Mouse (Mus musculus): ENCODE data around the gene Nfx1.

The Nfx1 gene

DNA sequence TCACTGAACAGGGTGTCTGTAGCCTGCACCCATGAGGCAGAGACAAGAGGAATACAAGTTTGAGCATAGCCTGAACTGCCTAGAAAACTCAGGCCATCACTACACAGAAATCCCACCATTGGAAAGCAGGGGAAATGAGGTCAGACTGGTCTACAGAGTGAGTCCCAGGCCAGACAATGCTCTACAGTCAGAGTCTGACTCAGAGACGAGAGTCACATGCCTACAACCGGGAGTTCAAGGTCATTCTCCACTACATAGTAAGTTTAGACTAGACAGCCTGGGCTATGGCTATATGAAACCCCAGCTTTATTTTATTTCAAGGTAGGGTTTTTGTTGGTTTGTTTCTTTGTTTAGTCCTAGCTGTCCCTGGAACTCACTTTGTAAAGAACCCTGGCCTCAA, 78.2 kb downstream of the Nfx1 start:
- DNase-seq = no peak

GRCm38 (mm10) chr4:41050726-41051675, 80.3 kb downstream of the Nfx1 start:
- DNase-seq = peak; percentile 69 to 78

DNA sequence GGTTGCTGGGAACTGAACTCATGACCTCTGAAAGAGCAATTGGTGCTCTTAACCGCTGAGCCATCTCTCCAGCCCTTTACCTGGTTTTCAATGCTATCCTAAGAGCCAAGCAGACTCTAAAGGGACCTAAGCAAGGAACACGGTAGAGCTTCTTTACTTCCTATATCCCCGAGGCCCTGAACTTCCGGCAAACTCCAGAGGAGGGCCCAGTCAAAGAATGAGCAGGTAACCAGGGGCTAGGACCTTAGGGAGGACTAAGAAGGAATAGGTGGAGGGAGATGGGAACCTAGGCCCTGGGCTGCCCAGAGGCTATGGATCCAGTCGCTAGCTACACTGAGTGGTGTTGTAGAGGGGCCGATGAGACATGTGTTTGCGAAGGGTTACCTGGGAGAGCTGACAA, 81.1 kb downstream of the Nfx1 start:
- no peak for DNase-seq

DNA sequence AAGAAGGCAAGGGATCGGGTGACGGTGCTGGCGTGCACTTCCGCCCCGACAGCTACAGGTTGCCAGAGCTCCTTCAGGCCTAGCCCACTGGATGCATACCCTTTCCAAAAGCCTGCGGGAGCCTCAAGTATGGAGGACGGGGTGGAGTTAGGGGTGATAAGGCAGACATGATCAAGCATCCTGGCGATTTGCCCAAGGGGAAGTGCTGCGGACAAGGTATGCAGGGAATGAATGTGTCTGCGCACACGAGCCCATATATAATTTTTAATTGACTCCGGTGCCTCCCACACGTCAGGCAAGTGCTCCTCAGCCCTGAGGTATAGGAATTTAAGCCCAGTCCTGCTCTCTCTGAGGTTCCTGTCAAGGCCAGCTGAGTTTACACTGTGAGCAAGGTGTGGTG, 84.4 kb downstream of the Nfx1 start:
- peak in 1 of 2 experiments; percentile 20 for DNase-seq

DNA sequence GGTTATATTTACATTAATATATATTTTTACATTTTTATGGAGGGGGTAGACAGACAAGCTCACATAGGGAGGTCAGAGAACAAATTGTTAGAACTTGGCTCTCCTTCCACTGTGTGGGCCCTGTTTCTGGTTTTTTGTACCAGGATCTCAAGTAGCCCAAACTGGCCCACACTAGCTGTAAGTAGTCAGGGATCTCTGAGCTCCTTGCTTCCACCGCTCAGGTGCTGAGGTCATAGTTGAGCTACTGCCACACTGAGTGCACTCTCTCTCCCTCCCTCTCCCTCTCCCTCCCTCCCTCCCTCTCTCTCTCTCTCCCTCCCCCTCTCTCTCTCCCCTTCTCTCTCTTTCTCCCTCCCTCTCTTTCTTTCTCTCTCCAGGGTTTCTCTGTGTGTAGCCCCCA, 85.5 kb downstream of the Nfx1 start:
- DNase-seq = no peak

- no peak for DNase-seq
Observed at GRCm38 (mm10) chr4:41056742-41057332, 86.1 kb downstream of the Nfx1 start.

DNA sequence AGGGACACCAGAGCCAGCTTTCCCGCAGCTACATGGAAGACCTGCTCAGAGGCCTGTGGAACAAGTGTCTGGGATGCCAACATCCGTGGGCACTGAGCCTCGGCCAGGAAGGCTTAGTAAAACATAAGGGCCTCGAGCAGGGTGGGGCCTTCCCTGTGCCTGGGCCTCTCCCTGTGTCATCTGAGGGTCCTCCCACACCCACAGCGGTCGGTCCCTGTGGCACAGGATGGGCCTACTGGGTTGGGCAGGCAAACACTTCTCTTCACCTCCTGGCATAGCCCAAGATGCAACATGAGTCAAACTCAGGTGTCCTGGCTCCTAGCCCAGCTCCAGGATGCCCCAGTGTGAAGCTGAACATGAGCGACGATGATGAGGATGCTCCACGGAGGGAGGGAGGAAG, 86.7 kb downstream of the Nfx1 start:
- DNase-seq = no peak

GRCm38 (mm10) chr4:41063351-41063750, 92.6 kb downstream of the Nfx1 start:
- no peak for DNase-seq

DNA sequence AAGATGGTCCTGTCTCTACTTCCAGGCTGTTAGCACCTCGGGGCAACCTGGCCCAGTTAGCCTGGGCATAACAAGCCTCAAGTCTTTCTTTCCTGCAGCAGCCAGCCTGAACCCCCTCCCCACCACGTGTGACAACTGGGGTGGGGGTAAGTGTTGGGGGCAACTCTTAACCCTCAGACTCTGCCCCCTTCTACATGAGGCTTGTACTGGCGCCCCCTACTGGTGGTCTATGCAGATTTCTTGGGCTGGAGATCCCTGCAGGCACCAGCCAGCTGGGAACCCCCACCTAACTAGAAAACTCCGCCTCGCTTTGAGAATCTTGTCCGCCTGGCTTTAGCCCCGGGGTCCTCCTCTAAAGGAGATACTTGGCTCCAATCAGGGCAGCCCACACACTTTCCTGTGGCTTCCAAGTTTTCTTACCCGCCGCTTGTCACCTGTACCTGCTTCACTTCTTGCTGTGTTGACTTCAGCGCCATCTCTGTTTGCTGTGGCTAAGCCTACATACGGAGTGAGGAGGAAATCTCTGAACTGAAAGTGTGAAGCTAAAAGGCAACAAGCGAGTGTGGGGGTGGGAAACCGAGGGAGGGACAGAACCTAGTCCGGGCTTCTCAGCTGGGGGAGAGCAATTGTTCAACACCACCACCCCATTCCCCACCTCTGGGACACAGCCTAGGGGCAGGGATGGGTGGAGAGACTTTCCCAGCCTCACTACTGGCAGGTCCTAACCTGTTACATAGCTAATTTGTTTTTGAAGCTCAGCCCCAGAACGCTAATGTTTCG, 93.4 kb downstream of the Nfx1 start:
- DNase-seq = peak; percentile 16 to 30

DNA sequence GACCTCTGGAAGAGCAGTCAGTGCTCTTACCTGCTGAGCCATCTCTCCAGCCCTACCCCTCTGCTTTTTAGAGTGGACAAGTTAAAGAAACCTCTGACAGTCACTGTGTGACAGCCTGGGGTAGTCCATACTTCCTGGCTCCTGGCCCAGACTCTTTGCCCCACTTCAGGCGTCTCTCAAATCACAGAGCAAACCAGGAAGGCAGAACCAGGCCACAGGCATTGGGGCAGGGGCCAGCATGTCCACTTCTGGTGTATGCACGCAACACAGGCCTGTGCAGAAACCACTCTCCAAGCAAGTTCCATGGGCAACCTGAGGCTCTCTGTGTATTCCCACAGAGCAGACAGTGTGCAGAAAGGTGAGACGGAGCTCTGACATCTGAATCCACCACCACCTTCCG, 94.5 kb downstream of the Nfx1 start:
- DNase-seq = no peak

DNA sequence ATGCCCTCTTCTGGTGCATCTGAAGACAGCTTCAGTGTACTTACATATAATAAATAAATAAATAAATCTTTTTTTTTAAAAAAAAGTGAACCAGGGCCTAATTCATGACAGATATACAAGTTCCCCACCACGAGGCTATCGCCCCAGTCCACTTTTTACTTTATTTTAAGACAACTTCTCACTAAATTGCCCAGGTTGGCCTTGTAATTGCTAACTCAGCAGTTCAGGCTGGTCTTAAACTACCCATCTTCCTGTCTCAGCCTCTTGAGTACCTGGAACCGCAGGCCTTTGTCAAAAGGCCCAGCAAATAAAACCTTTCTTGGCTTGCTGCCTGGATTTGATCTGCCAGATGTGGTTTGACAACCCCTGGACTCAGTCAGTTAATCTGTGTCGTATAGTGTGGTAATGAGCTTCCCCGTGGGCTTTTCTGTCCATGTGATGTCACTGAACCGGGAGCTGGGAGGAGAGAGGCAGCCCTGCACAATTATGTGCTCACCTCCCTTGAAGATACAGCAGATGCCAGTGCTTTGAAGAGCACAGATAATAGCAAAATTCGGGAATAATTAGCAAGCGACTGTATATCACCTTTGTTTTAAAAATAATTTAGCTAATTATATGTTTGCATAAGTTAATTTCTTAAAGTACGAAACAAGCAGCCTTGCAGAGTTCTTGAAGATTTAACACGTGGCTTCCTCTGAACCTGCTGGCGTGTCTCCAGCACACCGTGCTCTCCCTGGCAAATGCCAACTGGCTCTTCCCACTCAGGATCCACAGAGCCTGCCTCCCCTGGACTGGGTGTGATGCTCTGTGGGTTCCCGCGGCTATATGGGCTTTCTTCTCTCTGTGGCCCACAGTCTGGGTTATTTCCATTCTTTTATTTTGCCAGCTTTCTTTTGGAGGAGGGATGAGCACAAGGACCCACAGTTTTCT, 101.1 kb downstream of the Nfx1 start:
- DNase-seq = no peak

DNA sequence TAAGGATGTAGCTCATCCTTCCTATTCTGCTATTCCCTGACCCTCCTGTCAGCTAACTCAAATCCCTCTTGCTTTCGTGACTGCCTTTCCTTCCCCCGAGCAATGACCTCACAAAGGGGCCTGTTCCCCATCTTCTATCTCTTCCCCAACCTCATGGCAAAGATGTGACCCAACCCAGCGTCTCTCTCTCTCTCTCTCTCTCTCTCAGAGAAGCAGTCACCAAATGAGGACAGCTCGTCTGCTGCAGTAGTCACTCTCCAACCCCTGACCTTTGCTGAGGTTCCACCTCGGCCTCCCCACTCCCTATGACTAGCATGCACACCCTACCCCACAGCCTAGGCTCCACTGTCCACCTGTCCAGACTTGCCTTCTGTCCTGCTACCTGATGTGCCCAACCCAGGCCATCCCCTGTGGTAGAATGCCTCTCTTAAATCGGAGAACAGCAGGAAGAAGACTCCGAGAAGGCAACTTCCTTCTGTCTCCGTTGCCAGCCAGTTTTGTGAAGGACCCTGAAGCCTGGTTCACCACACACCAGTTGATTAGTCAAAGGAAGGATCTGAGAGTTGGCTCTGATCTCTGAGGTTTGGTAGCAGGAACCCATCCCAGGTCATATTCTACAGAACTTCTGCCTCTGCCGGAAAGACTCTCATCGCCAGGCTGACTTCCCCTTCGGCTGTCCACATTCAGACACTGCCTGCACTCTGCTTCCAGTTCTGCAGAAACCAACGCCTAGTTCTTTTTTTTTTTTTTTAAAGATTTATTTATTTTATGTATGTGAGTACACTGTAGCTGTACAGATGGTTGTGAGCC, 102.5 kb downstream of the Nfx1 start:
- DNase-seq = no peak

- no peak for DNase-seq
Observed at GRCm38 (mm10) chr4:41074461-41074860, 103.8 kb downstream of the Nfx1 start.

Data from lung, adult 18-20 months (tissue).